Mouse (Mus musculus): ENCODE results near the gene Stambp. TPM values are rescaled to one million over a fixed set of nuclear protein-coding genes. Genes with fewer than 3 reads are reported as not detected.
"Not testable (repeated sequence)": the region's sequence is repeated elsewhere in the genome, so short reads cannot be mapped to it uniquely, and the experiment has no call there.

Gene Stambp
- 10 to 100 TPM; 30.9 to 35.3 TPM for total RNA-seq (2021)

DNA sequence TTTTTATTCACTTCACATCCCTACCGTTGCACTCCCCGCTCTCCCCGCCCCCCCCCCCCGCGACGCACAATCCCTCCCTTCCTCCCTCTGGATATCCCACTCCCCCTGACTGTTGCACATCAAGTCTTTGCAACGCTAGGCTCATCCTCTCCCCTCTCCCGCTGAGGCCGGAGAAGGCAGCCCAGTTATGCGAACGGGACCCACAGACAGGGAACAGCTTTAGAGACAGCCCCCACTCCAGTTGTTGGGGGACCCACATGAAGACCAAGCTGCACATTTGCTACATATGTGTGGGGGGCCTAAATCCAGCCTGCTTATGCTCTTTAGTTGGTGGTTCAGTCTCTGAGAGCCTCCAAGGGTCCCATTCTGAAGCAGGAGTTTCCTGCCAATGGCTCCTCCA is at the start of gene Stambp:
Gene Stambp, minus strand, starts transcription at position 59 of the 400 bp plus-strand sequence.
- intact Hi-C loops (cut with DNase I) = loop anchor here (5.0 kb wide), 1 partner anchor 65 kb away; the partner anchor contains the start of gene Dguok
- peak; percentile 14 to 16 for DNase-seq (ENCODE audit: low spot score in 2 of 2)

DNA sequence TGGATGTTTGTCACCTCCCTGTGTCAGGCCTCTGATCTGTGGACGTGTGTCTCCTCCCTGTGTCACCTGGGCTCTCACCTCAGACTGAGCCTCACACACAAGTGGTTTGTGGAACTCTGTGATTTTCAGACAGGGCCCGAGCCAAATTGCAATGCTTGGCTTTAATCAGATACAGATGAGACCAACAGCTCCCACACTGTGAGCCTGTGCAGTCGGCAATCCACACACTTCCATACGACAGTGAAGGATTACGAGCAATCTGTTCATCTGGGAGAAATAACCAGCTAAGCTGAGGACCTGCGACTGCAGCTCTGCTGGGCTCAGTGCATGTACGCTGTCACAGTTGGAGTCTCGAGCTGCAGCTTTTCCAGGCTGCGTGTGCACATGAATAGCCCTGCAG is 47.4 kb upstream of the Stambp start:
- intact Hi-C loops (cut with DNase I) = no loop called here

DNA sequence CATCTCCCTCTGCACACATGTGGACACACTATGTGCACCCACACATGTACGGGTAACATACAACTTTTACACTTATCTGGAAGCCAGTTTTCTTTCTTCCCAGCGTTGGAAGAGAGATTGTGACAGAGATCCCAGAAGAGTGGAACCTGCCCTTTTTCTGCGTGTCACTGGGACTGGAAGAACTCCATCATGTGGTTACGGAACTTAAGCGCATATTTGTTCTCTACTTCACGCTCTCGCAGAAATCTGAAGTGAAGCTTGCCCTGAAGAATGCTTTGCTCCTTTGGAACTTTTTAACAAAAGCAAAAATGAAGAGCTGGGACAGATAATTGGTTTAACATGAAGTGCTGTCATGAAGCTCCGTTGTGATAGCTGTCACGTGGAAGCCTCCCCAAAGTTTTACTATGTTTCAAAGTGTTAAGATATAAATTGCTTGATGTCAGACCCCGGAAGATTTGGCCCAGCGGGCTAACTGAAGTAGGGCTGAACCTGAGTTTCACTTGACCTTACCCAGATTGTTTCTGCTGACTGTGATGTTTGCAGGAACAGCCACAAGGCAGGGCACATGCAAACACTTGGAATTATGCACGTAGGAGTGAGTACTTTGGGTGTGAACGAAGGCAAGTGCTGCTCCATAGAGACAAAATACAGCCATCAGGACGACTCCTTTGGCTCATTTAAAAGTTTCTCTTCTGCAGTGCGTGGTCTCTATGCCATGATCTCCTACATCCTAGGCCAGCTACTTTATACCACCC is 45.2 kb upstream of the Stambp start:
- intact Hi-C loops (cut with DNase I) = no loop called here
- no peak for DNase-seq (ENCODE audit: low spot score in 2 of 2)

More for the DNA sequence above, 47.4 kb upstream of the Stambp start:
- no peak for DNase-seq (ENCODE audit: low spot score in 2 of 2)

DNA sequence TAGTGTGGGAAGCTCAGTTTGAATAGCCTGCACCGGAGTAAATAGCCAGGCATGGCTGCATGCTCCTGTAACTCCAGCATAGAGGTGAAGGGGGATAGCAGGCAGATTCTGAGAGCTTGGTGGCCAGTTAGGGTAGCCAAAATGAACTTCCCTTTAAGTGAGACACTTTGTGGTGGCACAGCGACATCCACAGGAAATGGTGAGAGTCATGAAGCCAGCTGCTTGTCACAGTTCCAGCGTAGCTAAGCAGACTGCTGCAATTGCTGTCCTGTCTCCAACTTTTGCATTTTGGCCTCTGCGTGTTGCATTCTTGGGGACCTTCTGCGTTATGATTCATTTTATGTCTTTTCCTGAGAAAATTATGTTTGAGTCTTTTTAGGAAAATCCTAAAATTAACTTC is 44.0 kb upstream of the Stambp start:
- no peak for DNase-seq (ENCODE audit: low spot score in 2 of 2)
- intact Hi-C loops (cut with DNase I) = no loop called here

DNA sequence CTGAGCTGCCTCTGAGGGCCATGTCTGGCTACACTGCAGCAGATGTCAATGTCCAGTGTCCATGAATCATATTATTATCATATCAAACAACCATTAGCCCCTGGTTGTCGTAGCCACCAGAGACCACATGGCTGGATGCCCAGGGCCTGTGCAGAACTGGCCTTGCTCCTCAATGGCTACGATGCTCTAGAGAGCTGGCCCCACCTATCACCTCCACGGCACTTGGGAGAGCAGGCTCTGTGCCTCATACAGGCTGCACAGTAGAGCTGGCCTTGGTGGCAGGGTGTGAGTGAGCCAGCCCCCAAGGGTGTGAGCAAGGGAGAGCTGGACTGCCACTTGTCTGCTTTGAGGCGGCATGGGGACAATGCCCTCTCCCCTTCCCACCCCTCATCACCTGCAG is 41.9 kb upstream of the Stambp start:
- DNase-seq (ENCODE audit: low spot score in 2 of 2) = no peak
- intact Hi-C loops (cut with DNase I) = no loop called here

DNA sequence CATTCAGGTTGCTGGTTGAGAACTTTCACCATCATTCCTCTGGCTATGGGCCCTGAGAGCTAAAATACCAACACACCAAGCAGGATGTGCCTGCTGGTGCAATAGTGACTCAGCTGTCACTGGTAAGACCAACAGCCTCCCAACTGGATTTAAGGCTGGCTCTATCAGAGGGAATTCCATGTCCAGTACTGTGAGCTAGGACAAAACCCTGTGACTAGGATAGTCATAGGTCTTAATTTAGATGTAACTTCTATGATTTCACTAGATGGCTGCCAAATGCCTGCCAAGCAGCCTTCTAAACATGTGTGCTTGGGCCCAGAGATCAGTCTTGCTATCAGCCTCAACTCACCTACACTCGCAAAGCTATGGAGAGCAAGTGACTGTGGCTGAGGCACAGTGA is 40.4 kb upstream of the Stambp start:
- intact Hi-C loops (cut with DNase I) = no loop called here
- no peak for DNase-seq (ENCODE audit: low spot score in 2 of 2)

DNA sequence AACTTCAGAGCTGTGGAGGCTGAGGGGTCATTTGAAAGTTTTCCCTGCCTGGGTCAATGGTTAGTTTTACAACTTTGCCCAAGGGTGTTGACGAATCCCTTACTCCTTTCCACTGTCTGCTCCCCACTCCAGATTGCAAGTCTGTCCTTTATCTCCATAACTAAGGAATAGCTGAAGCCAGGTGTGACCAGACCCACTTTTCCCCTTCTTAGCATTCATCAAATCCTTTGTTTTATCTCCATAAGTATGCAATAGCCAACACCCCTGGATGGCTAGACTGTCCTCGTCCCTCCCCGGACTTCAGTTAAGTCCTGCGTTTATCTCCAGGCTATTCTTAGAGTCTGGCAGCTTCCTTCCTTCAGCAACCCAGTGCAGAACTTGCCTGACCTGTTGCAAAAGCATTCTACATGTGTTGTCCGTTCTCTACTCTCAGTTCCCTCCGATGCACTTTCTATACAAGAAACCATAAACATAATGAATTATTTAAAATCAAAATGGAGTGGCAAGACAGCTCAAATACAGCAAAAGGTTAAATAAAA is 27.2 kb upstream of the Stambp start:
- no peak for DNase-seq (ENCODE audit: low spot score in 2 of 2)
- intact Hi-C loops (cut with DNase I) = no loop called here

DNA sequence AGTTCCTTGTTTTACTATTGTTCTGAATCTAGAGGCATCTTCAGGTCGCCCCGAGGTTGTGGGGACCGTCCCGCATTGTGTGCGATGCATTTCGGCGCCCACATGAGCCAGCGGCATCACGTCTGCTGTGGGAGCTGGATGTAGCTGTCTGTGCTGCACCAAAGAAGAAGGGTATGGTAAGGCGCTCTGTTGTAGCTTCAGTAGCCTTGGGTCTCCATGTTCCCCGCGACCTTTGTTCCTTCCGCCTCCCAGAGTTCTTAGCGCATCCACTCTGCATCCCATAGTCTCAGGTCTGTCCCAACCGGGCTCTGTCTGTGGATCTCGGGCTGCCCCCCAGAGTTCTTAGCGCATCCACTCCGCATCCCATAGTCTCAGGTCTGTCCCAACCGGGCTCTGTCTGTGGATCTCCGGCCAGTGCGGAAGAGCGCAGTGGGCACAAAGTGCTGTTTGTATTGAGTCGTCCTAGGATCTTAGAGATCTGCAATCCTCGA is 26.6 kb upstream of the Stambp start:
- DNase-seq (ENCODE audit: low spot score in 2 of 2) = no peak
- intact Hi-C loops (cut with DNase I) = no loop called here

DNA sequence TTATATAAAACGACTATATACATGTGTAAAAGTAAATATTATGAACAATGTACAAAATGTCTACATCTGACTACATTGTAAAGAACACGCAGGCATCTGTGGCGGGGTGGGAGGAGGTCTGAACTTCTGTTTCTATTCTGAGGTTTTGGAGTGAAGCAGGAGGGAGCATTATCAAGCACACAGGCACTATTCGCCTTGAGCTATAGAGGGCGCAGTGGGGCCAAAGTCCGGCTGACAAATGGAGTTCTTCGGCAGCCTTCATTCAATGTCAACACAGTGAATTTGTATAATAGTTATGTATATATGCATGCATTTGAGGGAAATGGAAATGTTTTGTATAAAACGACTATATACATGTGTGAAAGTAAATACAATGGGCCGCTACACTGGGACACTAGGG is 26.1 kb upstream of the Stambp start:
- DNase-seq (ENCODE audit: low spot score in 2 of 2) = no peak
- intact Hi-C loops (cut with DNase I) = no loop called here

DNA sequence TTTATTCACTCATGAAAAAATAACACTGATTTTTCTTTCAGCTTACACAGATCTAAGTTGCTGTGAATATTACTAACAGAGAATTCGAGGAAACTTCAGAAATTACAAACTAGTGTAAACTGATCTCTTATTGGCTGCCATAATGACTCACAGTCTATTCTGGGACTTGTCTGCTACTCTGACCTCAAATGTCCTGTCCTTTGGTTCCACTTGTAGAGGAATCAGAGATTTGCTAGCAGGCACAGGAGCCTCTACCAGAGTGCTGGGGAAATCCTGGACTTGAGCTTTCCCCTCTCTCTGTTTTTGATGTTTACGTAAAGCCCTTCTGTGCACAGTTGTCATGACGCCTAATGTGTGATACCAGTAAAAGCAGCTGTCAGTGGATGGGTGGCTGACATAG is 25.5 kb upstream of the Stambp start:
- intact Hi-C loops (cut with DNase I) = no loop called here
- no peak for DNase-seq (ENCODE audit: low spot score in 2 of 2)

DNA sequence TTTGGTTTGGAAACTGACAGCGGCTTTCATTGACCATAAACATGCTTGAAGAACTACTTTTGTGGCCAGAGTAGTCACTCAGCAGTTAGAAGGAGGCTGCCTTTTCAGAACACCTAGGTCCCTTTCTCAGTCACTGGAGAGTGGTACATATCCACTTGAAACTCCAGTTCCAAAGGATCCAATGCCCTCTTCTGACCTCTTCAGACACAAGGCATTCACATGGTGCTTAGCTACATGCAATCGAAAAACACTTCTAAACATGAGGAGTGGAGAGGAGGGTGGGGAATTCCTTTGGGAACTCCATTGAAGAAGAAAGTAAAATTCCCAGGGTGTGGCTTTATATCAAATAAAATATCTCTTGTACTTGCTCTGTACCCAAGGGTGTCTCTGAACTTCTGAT is 22.5 kb upstream of the Stambp start:
- no peak for DNase-seq (ENCODE audit: low spot score in 2 of 2)
- intact Hi-C loops (cut with DNase I) = no loop called here

DNA sequence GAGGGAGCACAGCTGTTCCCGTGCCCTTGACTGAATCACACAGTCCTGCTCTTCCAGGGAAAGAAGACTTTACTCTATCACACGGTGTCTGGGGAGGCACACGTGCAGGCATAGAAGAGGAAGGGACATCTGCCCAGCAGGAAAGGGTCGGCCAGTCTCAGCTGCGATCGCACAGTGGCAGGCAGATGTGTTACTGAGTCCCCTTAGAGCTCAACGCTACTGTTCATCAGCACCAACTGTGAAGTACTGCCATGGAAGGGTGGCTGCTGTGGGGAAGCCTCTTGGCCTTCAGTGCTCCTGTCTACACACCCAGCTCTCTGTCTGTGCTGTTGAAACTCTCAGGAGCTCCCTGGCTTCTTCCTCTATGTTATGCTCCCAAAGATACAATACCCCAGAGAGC is 21.4 kb upstream of the Stambp start:
- intact Hi-C loops (cut with DNase I) = no loop called here

DNA sequence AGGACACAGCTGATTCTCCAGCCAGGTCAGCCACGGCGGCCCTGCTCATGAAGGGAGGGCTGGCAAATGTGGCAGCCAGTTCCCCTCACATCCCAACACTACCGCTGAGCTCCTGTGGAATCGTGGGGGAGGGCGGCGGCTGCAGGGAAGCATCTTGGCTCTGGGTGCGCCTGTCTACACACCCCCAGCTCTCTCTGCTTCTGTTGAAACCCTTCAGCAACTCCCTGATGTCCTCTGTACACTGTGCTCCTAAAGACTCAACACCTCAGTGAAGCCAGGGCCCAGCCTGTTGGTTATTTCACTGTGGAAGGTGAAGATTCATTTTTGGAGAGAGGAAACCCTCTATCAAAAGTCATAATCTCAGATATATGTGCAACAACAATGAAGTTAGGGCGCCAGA is 19.5 kb upstream of the Stambp start:
- DNase-seq (ENCODE audit: low spot score in 2 of 2) = no peak
- intact Hi-C loops (cut with DNase I) = no loop called here

More for the DNA sequence above, 21.4 kb upstream of the Stambp start:
- no peak for DNase-seq (ENCODE audit: low spot score in 2 of 2)

DNA sequence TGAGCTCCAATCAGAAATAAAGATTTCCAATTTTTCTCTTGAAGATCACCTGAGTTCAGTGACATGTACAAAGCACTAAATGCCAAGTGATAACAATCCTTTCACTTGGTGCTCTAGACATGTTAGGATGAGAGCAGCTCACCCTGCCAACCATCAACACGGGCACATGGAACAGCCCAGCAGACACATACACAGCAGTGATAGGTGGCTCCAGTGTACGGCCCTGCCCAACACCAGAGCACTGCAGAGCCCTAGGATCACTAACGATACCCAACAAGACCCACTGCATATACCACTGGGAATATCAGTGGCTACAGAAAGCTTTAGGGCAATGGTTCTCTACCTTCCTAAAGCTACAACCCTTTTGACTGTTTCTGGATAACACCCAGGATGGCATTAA is 17.8 kb upstream of the Stambp start:
- intact Hi-C loops (cut with DNase I) = no loop called here
- no peak for DNase-seq (ENCODE audit: low spot score in 2 of 2)

DNA sequence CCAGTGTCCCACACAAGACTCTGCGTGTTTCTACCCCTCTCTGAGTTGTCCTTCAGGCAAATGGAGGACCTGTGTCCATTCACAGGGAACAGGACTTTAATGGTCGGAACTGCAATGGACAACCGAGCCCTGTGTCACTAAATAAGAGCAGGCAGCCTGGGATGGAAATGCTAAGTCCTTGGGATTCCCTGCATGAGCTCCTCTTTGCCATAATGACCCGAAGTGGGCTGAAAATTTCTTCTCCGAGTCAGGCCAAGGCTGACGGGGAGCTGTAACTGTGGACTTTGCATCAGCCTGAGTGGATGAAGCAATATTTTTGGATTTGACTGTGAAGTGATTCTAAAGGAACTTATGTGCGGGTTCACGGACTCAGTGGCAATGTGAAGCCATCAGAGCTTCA is 14.7 kb upstream of the Stambp start:
- intact Hi-C loops (cut with DNase I) = not testable (repeated sequence)

DNA sequence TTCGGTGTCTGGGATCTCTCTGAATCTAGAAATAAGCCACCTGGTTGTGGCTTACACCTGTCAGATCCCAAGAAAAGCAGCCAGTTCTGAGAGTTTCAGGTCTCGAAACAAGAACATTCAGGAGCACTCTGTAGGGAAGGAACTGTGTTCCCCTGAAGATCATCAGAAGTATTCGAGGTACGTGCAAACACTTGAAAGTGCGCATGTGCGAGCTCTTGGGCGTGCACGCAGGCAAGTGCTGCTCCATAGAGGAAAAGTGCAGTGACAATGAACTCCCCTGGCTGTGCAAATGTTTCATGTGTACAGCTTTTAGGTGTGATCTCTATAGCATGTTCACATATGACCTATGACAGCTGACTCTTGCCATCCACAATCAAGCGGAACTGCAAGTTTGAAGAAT is 12.8 kb upstream of the Stambp start:
- intact Hi-C loops (cut with DNase I) = not testable (repeated sequence)

More for the DNA sequence above, 14.7 kb upstream of the Stambp start:
- not testable (repeated sequence) for DNase-seq (ENCODE audit: low spot score in 2 of 2)

DNA sequence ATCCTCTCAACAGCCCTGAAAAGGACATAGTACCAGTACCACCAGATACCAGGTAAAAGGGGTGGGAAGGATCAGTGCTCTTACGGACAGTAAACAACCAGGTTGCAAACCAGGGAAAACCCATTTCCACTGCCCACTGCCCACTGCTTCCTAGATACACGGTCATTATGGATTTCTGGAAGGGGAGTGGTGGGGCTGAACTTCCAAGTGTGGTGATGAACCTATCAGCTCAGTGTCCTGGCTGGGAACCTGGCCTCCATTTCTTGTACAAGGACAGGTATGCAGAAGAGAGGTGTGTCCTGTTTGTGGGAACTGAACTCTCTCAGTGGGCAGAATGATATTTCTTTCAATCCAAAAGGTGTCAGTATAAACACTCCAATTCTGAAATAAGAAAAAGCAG is 11.1 kb upstream of the Stambp start:
- no peak for DNase-seq (ENCODE audit: low spot score in 2 of 2)
- intact Hi-C loops (cut with DNase I) = loop anchor here (1.0 kb wide), 1 partner anchor 90 kb away; no protein-coding TSS in a partner anchor

More for the DNA sequence above, 12.8 kb upstream of the Stambp start:
- DNase-seq (ENCODE audit: low spot score in 2 of 2) = not testable (repeated sequence)

DNA sequence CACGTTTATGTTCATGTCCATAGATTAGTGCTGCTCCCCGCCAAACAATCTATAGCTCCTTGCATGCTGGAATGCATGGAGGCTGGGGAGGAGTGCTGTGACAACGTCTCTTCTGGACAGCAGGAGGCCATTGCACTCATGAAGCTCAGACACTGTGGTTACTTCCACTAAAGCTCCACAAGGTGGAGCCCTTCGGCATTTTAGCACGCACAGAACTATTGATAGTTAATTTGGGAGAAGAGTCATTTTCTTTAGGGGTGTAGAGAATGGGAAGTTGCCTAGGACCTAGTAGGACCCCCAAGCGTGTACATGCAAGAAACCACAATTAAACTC is 10.4 kb upstream of the Stambp start:
- intact Hi-C loops (cut with DNase I) = loop anchor here (1.0 kb wide), 1 partner anchor 90 kb away; no protein-coding TSS in a partner anchor

DNA sequence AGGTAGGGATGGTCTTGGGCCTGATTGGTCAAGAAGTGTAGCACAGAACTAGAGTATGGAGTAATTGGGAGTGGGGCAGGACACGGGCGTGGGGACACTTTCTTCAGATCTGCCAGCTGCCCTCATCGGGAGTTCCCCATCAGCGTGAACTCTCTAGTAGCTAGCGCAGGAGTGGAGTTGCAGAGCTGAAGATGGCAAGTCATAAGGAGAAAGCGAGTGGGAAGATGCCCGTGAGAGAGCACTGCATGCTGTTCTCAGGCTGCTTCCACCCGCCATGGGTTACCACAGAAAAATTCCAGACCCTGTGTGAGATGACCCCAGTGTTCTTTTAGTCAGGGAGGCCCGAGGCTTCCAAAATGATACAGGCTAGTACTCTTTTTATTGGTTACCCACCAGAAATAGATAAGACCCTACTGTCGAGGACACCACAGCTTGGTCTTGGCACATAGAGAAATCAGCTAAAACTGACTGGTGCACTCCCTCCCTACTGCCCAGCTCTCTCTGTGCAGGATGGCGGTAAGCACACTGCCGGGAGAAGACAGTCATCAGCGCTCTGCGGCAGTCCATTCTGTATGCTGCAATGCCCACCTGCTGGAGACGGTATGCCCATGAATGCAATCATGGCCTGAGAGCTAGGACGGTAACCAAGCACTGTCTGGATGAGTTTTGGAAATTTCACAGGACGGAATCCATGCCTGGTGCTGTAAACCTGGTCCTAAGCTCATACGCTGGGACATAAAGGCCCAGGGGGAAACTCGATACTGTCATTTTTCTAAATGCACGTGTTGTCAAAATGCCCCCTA is 9.8 kb upstream of the Stambp start:
- intact Hi-C loops (cut with DNase I) = no loop called here

More for the DNA sequence above, 10.4 kb upstream of the Stambp start:
- peak in 1 of 2 experiments; percentile 30 for DNase-seq (ENCODE audit: low spot score in 2 of 2)

DNA sequence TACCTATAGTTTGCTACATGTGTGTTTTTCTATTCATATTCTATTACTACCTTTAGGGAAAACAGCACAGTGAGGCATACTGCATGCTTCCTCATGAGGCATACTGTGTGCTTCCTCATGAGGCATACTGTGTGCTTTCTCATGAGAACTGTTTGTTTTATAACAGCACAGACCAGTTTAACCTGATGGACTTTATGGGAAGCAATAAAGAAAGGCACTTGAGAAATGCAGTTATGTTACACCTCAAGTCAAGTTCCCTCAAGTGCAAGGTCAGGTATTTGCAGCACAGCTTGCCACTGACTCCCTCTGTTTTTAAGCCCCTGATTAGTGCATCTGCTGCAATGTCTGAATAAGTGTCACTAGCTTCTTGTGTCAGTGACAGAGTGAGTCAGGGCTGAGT is 5.0 kb upstream of the Stambp start:
- DNase-seq (ENCODE audit: low spot score in 2 of 2) = no peak
- intact Hi-C loops (cut with DNase I) = no loop called here

More for the DNA sequence above, 9.8 kb upstream of the Stambp start:
- DNase-seq (ENCODE audit: low spot score in 2 of 2) = no peak

Data from left cerebral cortex, postnatal 36 days (tissue).